Mouse (Mus musculus): Measurements from ENCODE around the gene Mif. TPM values are rescaled to one million over a fixed set of nuclear protein-coding genes. Genes with fewer than 3 reads are reported as not detected.
A peak's percentile ranks its signal among the peaks of the same experiment; 100 is the strongest.
"Not testable (repeated sequence)": the region's sequence is repeated elsewhere in the genome, so short reads cannot be mapped to it uniquely, and the experiment has no call there.

Gene Mif
- total RNA-seq, 2 experiments from 2014 or later = 196 to 202 TPM

DNA sequence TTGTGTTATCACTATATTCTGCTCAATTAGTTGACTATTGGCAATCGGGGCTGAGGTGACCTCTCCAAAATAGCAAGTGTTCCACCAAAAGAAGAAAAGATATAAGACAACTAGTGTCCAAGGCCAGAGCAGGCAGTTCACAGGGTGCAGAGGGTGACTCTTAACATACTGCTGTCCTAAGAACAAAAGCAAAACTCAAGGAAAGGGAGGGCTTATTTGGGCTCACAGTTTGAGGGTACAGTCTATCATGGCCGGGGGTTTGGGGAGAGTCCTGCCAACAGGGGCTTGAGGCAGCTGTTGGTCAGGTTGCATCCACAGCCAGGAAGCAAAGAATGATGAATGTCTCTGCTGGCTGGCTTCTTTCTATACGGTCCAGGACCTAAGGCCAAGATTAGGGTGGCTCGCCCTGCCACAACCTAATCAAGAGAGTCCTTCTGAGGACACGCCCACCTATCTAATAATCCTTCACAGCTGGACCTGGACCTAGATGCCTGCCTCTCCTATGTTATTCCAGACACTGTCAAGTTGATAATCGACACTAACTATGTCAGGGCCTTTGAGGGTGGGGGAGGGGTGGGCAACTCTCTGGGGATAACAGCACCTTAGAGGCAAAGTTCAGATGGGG, 14.6 kb downstream of the Mif start:
- intact Hi-C loops (cut with DNase I) = no loop called here
- DNase-seq = no peak

DNA sequence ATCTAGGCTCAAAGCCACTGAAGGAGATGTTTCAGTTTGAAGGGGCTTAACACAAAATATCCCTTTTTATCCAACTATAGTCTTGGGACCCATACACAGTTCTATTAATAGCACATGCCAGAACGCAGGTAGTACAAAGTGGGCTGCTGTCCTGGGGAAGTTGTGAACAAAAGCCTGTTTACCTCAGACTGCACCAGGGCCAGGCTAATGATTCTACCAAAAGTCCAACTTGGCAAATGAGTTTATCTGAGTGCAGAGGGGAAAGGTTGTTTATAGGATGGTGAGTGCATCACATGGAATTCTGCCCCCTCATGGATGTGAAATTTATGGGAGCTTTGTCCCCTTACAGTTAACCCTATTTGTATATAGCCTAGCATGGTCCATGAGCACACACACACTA, 15.2 kb downstream of the Mif start:
- intact Hi-C loops (cut with DNase I) = no loop called here
- no peak for DNase-seq

DNA sequence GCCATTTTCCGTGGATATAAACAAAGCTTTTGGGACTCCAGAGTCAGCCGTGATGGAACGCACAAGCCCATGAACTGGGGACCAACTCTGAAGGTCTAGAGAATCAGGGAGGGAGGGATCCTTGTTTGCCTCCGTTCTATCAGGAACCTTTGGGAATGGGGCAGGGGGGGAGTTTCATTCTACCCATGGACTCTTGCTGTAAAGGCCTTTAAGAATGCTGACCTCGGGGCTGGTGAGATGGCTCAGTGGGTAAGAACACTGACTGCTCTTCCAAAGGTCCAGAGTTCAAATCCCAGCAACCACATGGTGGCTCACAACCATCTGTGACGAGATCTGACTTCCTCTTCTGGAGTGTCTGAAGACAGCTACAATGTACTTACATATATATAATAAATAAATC, 16.1 kb downstream of the Mif start:
- intact Hi-C loops (cut with DNase I); DNase-seq: not testable (repeated sequence)

DNA sequence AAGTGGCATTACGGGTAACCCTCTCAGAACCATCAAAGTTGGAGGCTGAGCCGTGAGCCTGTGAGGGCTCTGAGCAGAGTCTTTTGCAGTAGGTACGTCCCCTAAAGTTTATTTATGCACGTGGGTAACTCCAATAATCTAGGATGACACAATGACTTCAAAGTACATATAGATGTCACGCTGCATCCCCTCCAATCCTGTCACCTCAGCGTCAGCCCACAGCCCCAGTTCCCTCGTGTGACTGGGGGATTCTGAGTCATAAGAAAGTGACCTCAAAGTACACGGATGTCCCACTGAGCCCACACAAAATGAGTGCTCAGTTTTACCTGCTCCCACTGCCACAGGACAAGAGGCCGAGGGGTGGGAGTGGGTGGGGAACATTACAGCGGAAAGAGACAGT, 20.9 kb downstream of the Mif start:
- intact Hi-C loops (cut with DNase I) = loop anchor here (5.0 kb wide), 1 partner anchor 252 kb away; the partner anchor contains the start of gene Ggt5

DNA sequence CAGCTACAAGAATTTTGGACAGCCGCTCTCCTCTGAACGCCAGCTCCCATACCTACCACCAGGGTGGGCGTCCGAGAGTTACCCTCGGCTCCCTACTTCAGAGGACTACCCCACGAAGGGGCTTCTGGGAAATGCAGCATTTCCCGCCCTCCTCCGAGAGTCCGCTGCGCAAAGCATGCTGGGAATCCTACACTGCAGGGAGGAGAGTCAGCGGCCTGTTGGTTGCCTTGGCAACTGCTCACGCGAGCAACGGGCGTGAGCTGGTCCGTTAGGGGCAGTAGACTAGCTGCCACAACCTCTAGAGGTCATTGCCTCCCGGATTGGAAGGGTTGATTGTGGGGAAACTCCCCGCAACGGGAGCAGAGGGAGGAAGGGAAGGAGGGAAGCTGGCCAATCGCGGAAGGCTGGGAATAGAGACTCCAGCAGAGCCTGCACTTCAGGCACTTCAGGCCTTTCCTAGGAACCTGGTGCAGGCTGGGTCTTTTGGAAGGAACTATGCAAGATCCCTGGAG, 22.7 kb downstream of the Mif start, which contains the start of gene Gstt2:
TSS of gene Gstt2 (minus strand) at position 177 of the 512 bp plus-strand sequence.
- peak; percentile 90 to 92 for DNase-seq
- intact Hi-C loops (cut with DNase I) = loop anchor here (5.0 kb wide), 1 partner anchor 250 kb away; the partner anchor contains the start of gene Ggt5

More for the DNA sequence above, 20.9 kb downstream of the Mif start:
- DNase-seq = no peak

DNA sequence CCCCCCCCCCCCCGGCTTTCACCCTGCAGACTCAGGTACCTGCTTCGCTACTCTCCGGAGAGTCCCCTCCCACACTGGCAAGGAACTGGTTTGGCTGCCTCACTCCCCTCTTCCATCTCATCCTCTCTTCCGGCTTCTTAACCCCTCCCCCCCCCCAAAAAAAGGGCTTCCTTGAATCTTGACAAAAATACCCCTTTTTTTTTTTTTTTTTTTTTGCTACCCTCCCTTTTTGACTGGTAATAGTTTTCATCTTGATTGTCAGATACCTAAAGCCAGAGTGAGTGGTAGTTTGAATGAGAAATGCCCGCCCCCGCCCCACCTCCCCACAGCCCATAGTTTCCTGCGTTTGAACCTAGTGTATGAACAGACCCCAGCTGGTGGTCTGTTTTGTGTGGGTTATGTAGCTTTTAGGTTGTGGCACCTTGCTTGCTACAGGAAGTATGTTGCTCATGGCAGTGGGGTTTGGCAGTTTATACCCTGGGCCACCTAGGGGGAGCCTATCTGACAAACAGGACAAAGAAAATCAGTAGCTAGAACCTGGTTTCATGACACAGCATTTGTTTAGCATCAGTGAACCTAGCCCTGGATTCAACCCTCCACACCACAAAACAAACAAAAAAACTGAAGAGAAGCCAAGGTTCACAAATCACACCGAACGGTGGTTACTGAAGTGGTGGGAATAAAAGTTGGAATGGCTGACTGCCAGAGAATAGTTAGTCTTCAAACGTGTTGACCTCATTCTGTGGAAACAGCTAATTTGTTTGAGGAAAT, 24.1 kb downstream of the Mif start:
- DNase-seq = no peak
- intact Hi-C loops (cut with DNase I) = loop anchor here (5.0 kb wide), 1 partner anchor 249 kb away; the partner anchor contains the start of gene Ggt5

DNA sequence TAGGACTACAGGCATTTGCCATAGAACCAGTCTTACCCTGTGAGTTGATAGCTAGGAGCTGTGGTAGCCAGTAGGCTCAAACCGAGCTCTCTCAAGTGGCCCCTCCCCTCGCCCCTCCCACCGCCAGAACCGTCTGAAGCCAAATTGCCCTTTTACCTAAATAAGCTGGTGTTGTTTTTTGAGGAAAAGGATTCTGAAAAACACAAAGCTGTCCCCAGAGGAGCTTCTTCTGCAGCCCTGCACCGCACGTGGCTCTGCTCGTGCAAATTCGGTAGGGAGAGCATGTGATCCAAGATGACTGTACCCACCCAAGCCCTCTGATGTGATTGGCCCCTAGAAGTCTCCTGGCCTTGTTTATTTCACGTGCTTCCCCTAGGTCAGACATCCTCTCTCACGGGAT, 24.7 kb downstream of the Mif start:
- peak; percentile 61 to 69 for DNase-seq
- intact Hi-C loops (cut with DNase I) = loop anchor here (5.0 kb wide), 1 partner anchor 248 kb away; the partner anchor contains the start of gene Ggt5

DNA sequence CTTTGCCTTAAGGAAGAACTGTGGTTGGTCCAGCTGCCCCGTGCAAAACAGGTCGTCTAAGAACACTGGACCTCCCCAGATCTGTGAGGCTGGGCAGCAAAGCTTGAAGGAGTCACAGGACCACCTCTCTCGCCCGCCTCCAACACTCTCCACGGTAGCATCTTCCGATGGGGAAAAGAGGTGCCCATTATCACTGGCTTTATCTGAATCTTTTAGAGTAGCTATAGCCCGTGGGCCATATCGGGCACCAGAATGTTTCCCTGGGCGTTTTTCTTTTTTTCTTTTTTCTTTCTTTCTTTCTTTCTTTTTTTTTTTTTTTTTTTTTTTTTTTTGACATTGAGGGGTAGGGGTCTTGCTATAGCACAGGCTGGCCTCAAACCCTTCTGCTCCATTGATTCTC, 25.3 kb downstream of the Mif start:
- intact Hi-C loops (cut with DNase I) = loop anchor here (5.0 kb wide), 2 partner anchors 72 to 247 kb away; partner anchors contain the start of genes Cabin1 and Ggt5
- no peak for DNase-seq

DNA sequence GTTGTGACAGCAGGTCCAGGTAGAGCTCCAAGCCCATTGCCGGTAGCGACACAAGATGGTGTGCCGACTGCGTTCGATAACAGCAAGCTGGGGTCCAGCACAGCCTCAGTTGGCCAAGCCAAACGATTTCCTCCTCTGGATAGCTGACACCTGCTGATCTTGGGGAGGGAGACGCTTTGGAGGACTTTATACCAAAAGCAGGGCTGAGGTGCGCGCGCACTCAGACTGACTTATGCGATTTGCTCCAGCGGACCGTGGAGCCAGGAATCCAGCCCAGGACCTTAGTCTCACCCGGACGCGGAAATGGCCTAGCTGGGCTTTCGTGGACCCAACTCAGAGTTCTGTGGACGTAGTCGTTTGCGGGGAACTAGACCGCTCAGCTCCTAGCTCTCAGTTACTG, 25.8 kb downstream of the Mif start:
- intact Hi-C loops (cut with DNase I) = loop anchor here (5.0 kb wide), 1 partner anchor 72 kb away; the partner anchor contains the start of gene Cabin1
- peak; percentile 80 to 81 for DNase-seq

DNA sequence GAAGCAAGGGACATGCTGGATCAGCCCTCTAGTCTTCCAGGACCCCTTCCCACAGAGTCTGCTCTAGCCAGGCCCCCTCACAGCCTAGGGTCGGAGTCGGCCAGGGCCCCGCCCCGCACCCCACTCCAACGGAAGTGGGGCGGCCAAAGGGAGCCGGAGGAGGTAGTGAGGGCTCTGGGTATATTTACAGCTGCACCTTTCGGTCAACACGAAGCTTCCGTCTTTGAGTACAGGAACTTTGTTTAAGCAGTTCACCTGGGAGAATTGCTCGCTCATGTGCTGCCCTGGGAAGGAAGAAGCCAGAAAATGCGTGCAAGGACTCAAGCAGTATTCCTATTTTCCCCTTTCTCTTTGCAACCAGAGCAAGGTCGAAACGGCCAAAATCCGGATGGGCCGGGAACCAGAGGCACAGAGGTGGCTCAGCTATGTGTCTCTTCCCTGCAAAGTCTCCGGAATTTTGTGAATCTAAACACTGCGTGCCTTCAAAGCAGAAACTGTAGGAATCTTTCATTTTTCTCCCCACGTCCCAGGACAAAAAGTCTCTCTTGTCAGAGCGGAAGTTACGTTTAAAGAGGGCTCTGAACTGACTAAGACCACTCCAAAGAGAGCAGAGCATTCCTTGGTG, 26.5 kb downstream of the Mif start:
- DNase-seq = peak; percentile 34 to 38

DNA sequence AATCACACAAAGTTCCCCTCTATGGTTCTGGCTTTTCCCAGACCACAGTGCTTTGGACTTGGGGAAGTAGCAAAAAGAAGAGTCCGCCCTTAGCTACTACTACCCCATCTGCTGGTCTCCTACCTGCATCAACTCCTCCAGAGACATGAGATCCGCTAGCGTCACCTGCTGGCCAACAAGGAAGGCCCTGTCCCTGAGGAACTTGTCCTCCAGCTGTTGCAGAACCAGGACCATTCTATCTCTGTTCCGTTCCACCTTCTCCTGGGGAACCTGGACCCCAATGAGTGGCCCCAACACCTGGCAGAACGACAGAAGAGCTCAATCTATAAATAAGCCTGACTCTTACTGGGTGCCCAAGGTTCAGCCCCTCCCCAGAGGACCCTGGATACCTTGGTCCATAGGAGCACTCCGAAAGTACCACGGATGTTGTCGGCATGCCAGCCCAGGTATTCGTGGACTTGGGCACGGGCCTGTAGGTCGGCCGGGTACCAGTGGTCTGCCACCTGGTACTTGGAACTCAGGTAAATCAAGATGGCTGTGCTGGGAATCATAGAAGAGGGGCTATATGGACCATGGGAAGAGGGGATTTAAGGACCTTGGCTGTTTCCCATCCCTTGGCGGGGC, 27.7 kb downstream of the Mif start:
- DNase-seq = peak; percentile 67 to 72
- intact Hi-C loops (cut with DNase I) = loop anchor here (1.0 to 5.0 kb wide), 3 partner anchors 36 to 88 kb away; partner anchors contain the start of gene Cabin1

More for the DNA sequence above, 26.5 kb downstream of the Mif start:
- intact Hi-C loops (cut with DNase I) = loop anchor here (2.0 to 5.0 kb wide), 2 partner anchors 37 to 71 kb away; partner anchors contain the start of gene Cabin1

DNA sequence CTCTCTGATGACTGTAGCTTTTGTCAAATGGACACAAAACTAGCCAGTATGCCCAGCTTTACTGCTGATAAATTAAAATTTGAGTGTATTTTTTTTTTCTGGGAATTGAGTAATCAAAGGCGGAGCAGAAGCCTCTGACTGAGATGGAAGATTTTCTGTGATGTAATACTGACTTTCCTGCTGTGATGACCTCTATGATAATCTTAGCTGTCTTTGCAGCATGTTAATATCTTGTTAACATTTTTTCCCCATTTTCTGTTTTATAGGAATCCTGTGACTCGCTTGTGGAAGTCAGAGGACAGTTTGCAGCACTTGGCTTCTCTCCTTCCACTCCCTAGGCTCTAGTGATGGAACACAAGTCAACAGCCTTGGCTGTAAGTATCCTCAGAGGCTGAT, 29.8 kb downstream of the Mif start:
- intact Hi-C loops (cut with DNase I) = loop anchor here (5.0 kb wide), 1 partner anchor 68 kb away; the partner anchor contains the start of gene Cabin1

DNA sequence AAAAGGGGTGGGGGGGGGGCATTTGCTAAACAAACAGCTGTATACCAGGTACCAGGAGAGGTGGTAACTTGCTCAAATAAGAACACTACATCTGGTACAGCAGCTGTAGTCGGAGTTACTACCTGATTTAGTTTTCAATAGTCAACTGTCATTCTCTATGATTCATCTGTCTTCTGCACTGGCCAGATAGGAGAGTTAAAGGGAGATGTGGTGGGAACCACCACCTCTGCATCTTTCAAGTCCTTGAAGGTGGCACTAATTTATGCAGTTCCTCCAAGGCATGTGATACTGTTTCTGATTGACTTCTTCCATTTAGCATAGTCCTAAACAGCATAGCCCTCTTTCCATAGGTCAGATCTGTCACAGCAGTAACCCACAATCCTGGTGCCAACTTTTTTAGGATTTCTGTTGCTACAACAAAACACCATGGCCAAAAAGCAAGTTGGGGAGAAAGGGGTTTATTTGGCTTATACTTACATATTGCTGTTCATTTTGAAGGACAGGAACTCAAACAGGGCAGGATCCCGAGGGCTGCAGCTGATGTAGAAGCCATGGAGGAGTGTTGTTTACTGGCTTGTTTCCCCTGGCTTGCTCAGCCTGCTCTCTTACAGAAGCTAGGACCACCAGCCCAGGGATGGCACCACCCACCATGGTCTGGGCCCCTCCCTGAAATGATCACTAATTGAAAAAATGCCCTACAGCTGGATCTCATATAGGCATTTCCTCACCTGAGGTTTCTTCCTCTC, 30.3 kb downstream of the Mif start:
- intact Hi-C loops (cut with DNase I) = loop anchor here (5.0 kb wide), 1 partner anchor 67 kb away; the partner anchor contains the start of gene Cabin1
- no peak for DNase-seq

More for the DNA sequence above, 29.8 kb downstream of the Mif start:
- DNase-seq = no peak

DNA sequence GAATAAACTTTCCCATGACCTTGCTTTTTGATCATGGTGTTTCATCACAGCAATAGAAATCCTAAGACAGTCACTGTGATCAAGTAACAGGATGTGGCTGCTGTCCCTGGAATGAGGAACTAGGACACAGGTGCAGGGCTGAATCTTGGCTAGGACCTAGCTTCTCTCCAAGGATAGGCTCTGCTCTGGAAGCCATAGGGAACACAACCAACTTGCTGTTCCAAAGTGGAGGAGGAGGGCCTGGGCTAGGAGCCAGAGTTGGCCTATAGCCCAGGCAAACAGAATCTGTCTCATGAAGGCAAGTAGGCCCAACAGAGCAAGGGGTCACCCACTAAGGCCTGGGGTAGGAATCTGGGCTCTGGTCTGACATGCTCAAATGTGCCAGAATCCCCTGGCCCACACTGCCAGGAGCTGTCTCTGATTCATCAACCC, 31.5 kb downstream of the Mif start:
- intact Hi-C loops (cut with DNase I) = no loop called here

DNA sequence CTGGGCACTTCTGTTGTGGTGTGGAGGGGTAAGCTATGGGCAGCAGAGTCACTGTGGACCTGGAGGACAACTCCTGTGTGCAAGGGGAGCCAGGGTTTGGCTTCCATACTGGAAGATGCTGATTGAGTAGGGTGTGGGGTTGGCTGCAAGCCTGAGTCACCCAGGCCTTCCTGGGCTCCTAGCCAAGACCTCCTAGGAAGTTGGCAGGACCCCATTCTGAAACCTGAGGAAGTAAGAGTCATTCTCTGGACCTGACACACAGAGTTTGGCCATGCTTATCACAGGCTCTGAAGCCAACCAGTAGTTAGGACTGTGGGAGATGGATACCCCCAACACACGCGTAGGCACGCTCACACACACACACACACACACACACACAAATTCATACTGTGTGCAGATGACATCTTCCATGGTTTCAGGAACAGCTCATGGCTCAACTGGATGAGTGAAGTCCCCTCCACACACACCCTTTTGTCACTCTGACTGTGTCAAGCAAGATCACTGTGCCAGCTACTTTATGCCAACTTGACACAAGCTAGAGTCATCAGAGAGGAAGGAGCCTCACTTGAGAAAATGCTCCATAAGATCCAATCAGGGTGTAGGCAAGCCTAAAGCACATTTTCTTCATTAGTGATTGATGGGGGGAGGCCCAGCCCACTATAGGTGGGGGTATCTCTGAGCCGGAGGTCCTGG, 32.2 kb downstream of the Mif start:
- intact Hi-C loops (cut with DNase I) = no loop called here
- peak; percentile 27 to 36 for DNase-seq

More for the DNA sequence above, 31.5 kb downstream of the Mif start:
- DNase-seq = peak; percentile 54 to 63

DNA sequence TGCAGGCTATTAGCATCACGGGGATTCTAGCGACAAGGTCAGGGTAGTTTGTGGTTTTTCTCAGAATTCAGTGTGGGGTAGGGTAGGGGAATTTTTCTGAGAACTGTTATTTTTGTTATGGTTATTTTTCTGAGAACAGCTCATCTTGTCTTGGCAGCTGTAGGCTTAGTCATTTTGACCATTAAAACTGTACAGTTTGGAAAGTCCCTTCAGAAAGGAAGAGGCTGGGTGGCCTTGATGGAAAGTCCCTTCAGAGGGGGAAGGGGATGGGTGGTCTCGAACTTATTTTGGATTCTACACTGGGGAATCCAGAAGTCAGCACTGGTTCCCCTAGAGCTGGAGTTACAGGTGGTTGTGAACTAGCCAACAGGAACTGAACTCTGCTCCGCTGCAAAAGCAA, 35.5 kb downstream of the Mif start:
- intact Hi-C loops (cut with DNase I) = no loop called here
- no peak for DNase-seq

DNA sequence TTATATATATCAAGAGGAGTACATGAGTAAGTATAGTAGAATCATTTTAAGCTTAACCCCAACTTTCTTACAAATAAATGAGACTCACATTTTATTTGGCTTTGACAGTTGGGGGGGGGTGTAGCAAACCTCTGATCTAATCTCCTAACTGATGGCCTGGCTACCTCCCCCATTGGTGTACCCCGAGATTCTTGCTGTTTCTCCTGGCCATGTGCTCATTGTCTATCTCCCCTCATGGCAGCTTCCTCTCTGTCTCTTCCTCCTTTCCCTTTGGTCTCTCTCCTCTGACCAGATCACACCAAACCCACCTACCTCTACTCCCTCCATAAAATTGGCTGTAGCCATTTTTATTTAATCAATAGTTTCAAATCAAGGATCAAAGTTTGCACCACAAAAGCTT, 36.3 kb downstream of the Mif start:
- intact Hi-C loops (cut with DNase I) = no loop called here
- DNase-seq = no peak

DNA sequence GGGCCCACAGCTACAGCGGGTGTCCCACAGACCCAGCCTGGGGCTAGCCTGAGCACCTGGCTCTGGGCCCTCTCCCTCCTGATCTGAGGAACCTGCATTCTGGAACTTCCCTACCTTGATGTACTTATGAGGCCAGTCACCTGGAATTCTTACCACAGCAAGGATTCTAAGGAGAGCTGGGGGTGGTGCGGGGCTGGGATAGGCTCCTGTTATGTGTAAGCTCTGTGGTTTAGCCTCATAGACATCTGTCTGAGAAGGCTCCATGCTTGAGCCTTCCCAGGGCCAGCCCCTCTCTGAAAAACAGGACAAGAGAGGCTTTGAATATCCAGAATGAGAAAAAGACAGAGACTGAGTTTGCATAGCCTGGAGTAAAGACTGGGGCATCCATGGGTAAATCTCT, 37.6 kb downstream of the Mif start, which contains the start of gene Gstt4:
TSS of gene Gstt4 (minus strand) at position 101 of the 400 bp plus-strand sequence.
- intact Hi-C loops (cut with DNase I) = no loop called here
- no peak for DNase-seq

DNA sequence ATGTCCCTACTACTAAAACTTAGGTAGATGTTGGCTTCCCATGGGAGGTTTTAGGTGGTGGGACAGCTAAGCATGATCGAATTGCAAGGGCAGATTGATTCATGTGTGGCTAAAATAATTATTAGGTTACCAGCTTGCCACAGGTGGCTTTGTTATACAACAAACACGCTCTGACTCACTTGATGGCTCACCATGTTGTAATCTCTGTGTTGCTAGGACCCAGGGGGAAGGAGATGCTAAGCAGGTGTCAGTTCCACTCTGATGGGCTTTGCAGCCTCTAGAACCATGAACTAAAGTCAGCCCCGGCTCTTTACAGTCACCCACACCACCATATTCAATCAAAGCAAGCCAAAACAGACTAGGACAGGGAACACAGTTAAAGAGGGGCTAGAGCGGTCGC, 40.2 kb downstream of the Mif start:
- intact Hi-C loops (cut with DNase I) = no loop called here
- DNase-seq = no peak
